27 mouse cellular contexts compared by ENCODE assay signal in the genomic region with DNA sequence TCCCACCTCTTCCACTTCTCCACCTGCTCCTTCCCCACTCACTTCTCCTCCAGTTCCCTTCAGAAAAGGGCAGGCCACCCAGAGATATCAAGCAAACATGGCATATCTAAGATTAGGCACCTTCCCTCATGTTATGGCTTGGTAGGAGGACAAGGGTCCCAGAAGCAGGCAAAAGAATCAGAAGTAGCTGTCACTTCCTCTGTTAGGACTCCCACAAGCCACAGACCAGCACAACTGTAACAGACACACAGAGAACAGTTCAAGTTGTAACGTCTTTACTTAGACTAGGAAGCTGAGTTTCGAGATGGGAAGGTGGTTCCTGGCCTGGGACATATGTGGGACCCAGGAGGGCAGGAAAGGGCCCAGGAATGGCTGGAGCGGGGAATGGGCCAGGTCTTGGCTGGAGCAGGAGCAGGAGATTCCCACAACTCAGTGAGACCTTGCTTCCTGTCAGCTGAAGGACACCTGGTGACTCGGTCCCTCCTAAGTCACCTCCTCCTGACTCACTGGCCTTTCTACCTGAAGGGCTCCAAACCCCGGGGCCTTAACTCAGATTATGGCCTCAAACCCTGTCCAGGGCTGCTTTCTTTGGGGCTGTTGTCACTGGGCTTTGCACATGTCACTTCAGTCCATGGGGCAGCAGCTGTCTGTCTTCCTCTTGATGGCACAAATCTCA.
A peak's percentile ranks its signal among the peaks of the same experiment; 100 is the strongest.
DNase-seq lines count a peak whose midpoint lies in the region; ATAC-seq and TF ChIP-seq lines count a peak whose summit lies in the region.
"Had no signal": no experiment of that assay in that cellular context is flagged by ENCODE, and none has a peak within 500 bp of the region (broad histone marks: within the 10 kb centered on the region; RNA-seq: fewer than 3 reads in every experiment).

No protein-coding gene starts in this region.

- DNase-seq in adrenal gland, adult 2 months = peak; percentile 61
- DNase-seq in adrenal gland, postnatal 25 days = no peak
- no peak for DNase-seq in hindbrain, embryonic 10.5 days (ENCODE audit: low spot score)
- no peak for DNase-seq in lung, postnatal 36 days
- DNase-seq: B cell, adult 2 months; cerebellum, adult 11-12 months; cerebellum, adult 8-10 months; cerebellum, postnatal 10 days; cerebellum, postnatal 36 days; gastrocnemius, adult 2 months; gastrocnemius, postnatal 14 days; heart, adult 18-20 months; heart, postnatal 10 days; heart, postnatal 36 days; kidney, adult 11 months had no signal

- no peak overlapping the region for H3K4me3 ChIP-seq in hindbrain, embryonic 10.5 days
- no peak overlapping the region for H3K4me3 ChIP-seq in hindbrain, embryonic 13.5 days
- H3K4me3 ChIP-seq in intestine, postnatal 0 days (ENCODE audit: low read depth, low read length) = no peak overlapping the region
- H3K4me3 ChIP-seq: forebrain, embryonic 10.5 days; forebrain, embryonic 13.5 days; gastrocnemius, adult 2 months; heart, embryonic 12.5 days; heart, embryonic 15.5 days; hindbrain, embryonic 15.5 days had no signal

- TF ChIP-seq CTCF in intestine, postnatal 0 days (IDR thresholded peaks at IDR 0.05; ENCODE audit: low read depth) = no peak

- peak overlapping the region; percentile 12; the same call in 1 of the 2 replicates for H3K27ac ChIP-seq in hindbrain, embryonic 10.5 days
- no peak overlapping the region for H3K27ac ChIP-seq in hindbrain, embryonic 13.5 days
- H3K27ac ChIP-seq in intestine, postnatal 0 days (ENCODE audit: low read depth, low read length) = no peak overlapping the region
- H3K27ac ChIP-seq: forebrain, embryonic 10.5 days; forebrain, embryonic 13.5 days; gastrocnemius, adult 2 months; heart, embryonic 15.5 days; hindbrain, embryonic 15.5 days had no signal

- H3K36me3 ChIP-seq in hindbrain, embryonic 10.5 days = no peaks in the 10 kb centered on the region
- H3K36me3 ChIP-seq in hindbrain, embryonic 13.5 days = no peaks in the 10 kb centered on the region
- H3K36me3 ChIP-seq in intestine, postnatal 0 days (ENCODE audit: control insufficient read depth, insufficient read depth) = no peaks in the 10 kb centered on the region
- H3K36me3 ChIP-seq: forebrain, embryonic 10.5 days; G1E; heart, embryonic 12.5 days; heart, embryonic 15.5 days; hindbrain, embryonic 15.5 days had no signal

- no peak for ATAC-seq in hindbrain, embryonic 13.5 days (ENCODE audit: low FRiP score)
- peak; percentile 11; the same call in 1 of the 2 replicates for ATAC-seq in megakaryocyte, adult 5-6 weeks (ENCODE audit: poor library complexity, severe bottlenecking)
- no peak for ATAC-seq in intestine, postnatal 0 days
- ATAC-seq: forebrain, embryonic 13.5 days; forebrain, embryonic 16.5 days; Patski had no signal

- no peak overlapping the region for H3K9ac ChIP-seq in hindbrain, embryonic 13.5 days
- H3K9ac ChIP-seq in intestine, postnatal 0 days (ENCODE audit: low read depth, low read length) = no peak overlapping the region
- H3K9ac ChIP-seq: forebrain, embryonic 13.5 days; heart, embryonic 12.5 days; heart, embryonic 15.5 days; hindbrain, embryonic 15.5 days had no signal

- 86% methylated on average over 5 of the region's 5 CpGs for WGBS in hindbrain, embryonic 10.5 days
- WGBS in hindbrain, embryonic 13.5 days = 82% methylated on average over 5 of the region's 5 CpGs
- WGBS in intestine, postnatal 0 days = 75% methylated on average over 5 of the region's 5 CpGs

- no peaks in the 10 kb centered on the region for H3K27me3 ChIP-seq in hindbrain, embryonic 10.5 days (ENCODE audit: insufficient read depth, poor library complexity, severe bottlenecking)
- no peaks in the 10 kb centered on the region for H3K27me3 ChIP-seq in hindbrain, embryonic 13.5 days
- no peaks in the 10 kb centered on the region for H3K27me3 ChIP-seq in intestine, postnatal 0 days (replicated peaks; ENCODE audit: control insufficient read depth, insufficient read depth, low read length)
- H3K27me3 ChIP-seq: CH12.LX; forebrain, embryonic 13.5 days; heart, embryonic 12.5 days; heart, embryonic 15.5 days; hindbrain, embryonic 15.5 days; Patski had no signal

- no peak overlapping the region for H3K4me2 ChIP-seq in hindbrain, embryonic 13.5 days
- H3K4me2 ChIP-seq in intestine, postnatal 0 days (replicated peaks; ENCODE audit: low read depth) = no peak overlapping the region
- H3K4me2 ChIP-seq: forebrain, embryonic 13.5 days; heart, embryonic 12.5 days; heart, embryonic 15.5 days; hindbrain, embryonic 15.5 days had no signal

- no peaks in the 10 kb centered on the region for H3K9me3 ChIP-seq in hindbrain, embryonic 10.5 days
- H3K9me3 ChIP-seq in hindbrain, embryonic 13.5 days = no peaks in the 10 kb centered on the region
- no peaks in the 10 kb centered on the region for H3K9me3 ChIP-seq in intestine, postnatal 0 days (ENCODE audit: control insufficient read depth)
- H3K9me3 ChIP-seq: forebrain, embryonic 10.5 days; forebrain, embryonic 13.5 days; G1E; heart, embryonic 12.5 days; heart, embryonic 15.5 days; hindbrain, embryonic 15.5 days had no signal

- no peaks in the 10 kb centered on the region for H3K4me1 ChIP-seq in hindbrain, embryonic 10.5 days (replicated peaks)
- no peaks in the 10 kb centered on the region for H3K4me1 ChIP-seq in hindbrain, embryonic 13.5 days (replicated peaks)
- no peaks in the 10 kb centered on the region for H3K4me1 ChIP-seq in intestine, postnatal 0 days (replicated peaks; ENCODE audit: control insufficient read depth, insufficient read depth, low read length)
- H3K4me1 ChIP-seq: forebrain, embryonic 10.5 days; forebrain, embryonic 13.5 days; hindbrain, embryonic 15.5 days had no signal
